Comparison of ENCODE assay signal across 20 mouse cellular contexts in genomic region chr10:63781948-63782347, GRCm38 (mm10).
DNase-seq lines count a peak whose midpoint lies in the region; ATAC-seq lines count a peak whose summit lies in the region.
"Had no signal": no experiment of that assay in that cellular context is flagged by ENCODE, and none has a peak within 500 bp of the region (broad histone marks: within the 10 kb centered on the region; RNA-seq: fewer than 3 reads in every experiment).

No protein-coding gene starts in this region.

- no peaks in the 10 kb centered on the region for H3K9me3 ChIP-seq in hindbrain, embryonic 11.5 days (ENCODE audit: control insufficient read depth, low read length)
- no peaks in the 10 kb centered on the region for H3K9me3 ChIP-seq in hindbrain, embryonic 16.5 days (ENCODE audit: control insufficient read depth, low read length)
- H3K9me3 ChIP-seq in embryonic facial prominence, embryonic 14.5 days (ENCODE audit: control insufficient read depth, low read length): no peaks in the 10 kb centered on the region
- H3K9me3 ChIP-seq: limb, embryonic 12.5 days; liver, embryonic 15.5 days had no signal

- H3K27me3 ChIP-seq in hindbrain, embryonic 11.5 days (ENCODE audit: control insufficient read depth, insufficient read depth, low read length): no peaks in the 10 kb centered on the region
- H3K27me3 ChIP-seq in hindbrain, embryonic 16.5 days (replicated peaks; ENCODE audit: control insufficient read depth, insufficient read depth, low read length): no peaks in the 10 kb centered on the region
- no peaks in the 10 kb centered on the region for H3K27me3 ChIP-seq in embryonic facial prominence, embryonic 14.5 days (replicated peaks; ENCODE audit: control insufficient read depth, insufficient read depth, low read length)
- H3K27me3 ChIP-seq: limb, embryonic 12.5 days; liver, embryonic 15.5 days had no signal

- no peak for ATAC-seq in hindbrain, embryonic 11.5 days (ENCODE audit: low FRiP score)
- ATAC-seq in hindbrain, embryonic 16.5 days: no peak
- no peak for ATAC-seq in embryonic facial prominence, embryonic 14.5 days (ENCODE audit: low read depth)
- ATAC-seq: forebrain, embryonic 16.5 days; intestine, embryonic 16.5 days had no signal

- no peaks in the 10 kb centered on the region for H3K36me3 ChIP-seq in hindbrain, embryonic 11.5 days (ENCODE audit: control insufficient read depth, insufficient read depth, low read length)
- no peaks in the 10 kb centered on the region for H3K36me3 ChIP-seq in hindbrain, embryonic 16.5 days (ENCODE audit: control insufficient read depth, insufficient read depth, low read length)
- no peaks in the 10 kb centered on the region for H3K36me3 ChIP-seq in embryonic facial prominence, embryonic 14.5 days (ENCODE audit: control insufficient read depth, insufficient read depth, low read length)
- H3K36me3 ChIP-seq: limb, embryonic 12.5 days; liver, embryonic 15.5 days had no signal

- peak; percentile 32 for DNase-seq in adrenal gland, adult 2 months
- no peak for DNase-seq in adrenal gland, adult 8-10 months
- peak; percentile 29 for DNase-seq in hindbrain, embryonic 11.5 days (ENCODE audit: low spot score)
- DNase-seq in adrenal gland, postnatal 36 days: peak; percentile 22 to 34
- DNase-seq in embryonic facial prominence, embryonic 14.5 days (ENCODE audit: low spot score): peak; percentile 55
- DNase-seq in urinary bladder, postnatal 25 days (ENCODE audit: low spot score): no peak
- no peak for DNase-seq in spleen, postnatal 14 days (ENCODE audit: low spot score in 2 of 2)
- DNase-seq: cerebellum, adult 18-20 months; heart, adult 11 months; heart, postnatal 4 days; lung, postnatal 14 days had no signal

- WGBS in hindbrain, embryonic 11.5 days: 64% methylated on average over 6 of the region's 6 CpGs
- WGBS in hindbrain, embryonic 16.5 days: 52% methylated on average over 6 of the region's 6 CpGs
- WGBS in embryonic facial prominence, embryonic 14.5 days: 31% methylated on average over 6 of the region's 6 CpGs

- H3K4me3 ChIP-seq in hindbrain, embryonic 11.5 days (ENCODE audit: low read depth, low read length): no peak overlapping the region
- no peak overlapping the region for H3K4me3 ChIP-seq in hindbrain, embryonic 16.5 days (ENCODE audit: low read length)
- no peak overlapping the region for H3K4me3 ChIP-seq in embryonic facial prominence, embryonic 14.5 days (ENCODE audit: low read depth, low read length)
- H3K4me3 ChIP-seq: erythroblast, embryonic 14.5 days; layer of hippocampus, adult 2 months; left cerebral cortex, adult 2 months; limb, embryonic 12.5 days; liver, embryonic 15.5 days had no signal

- no peak overlapping the region for H3K9ac ChIP-seq in hindbrain, embryonic 11.5 days (ENCODE audit: low read depth, low read length)
- no peak overlapping the region for H3K9ac ChIP-seq in hindbrain, embryonic 16.5 days (ENCODE audit: low read depth, low read length)
- no peak overlapping the region for H3K9ac ChIP-seq in embryonic facial prominence, embryonic 14.5 days (ENCODE audit: low read depth, low read length)
- H3K9ac ChIP-seq: limb, embryonic 12.5 days; liver, embryonic 15.5 days had no signal

- no peaks in the 10 kb centered on the region for H3K4me1 ChIP-seq in hindbrain, embryonic 11.5 days (replicated peaks; ENCODE audit: control insufficient read depth, insufficient read depth, low read length)
- no peaks in the 10 kb centered on the region for H3K4me1 ChIP-seq in hindbrain, embryonic 16.5 days (ENCODE audit: control insufficient read depth, insufficient read depth, low read depth, low read length)
- no peaks in the 10 kb centered on the region for H3K4me1 ChIP-seq in embryonic facial prominence, embryonic 14.5 days (ENCODE audit: control insufficient read depth, insufficient read depth, low read length)
- H3K4me1 ChIP-seq: limb, embryonic 12.5 days; liver, embryonic 15.5 days had no signal

- H3K27ac ChIP-seq in hindbrain, embryonic 11.5 days (ENCODE audit: low read depth, low read length): no peak overlapping the region
- H3K27ac ChIP-seq in hindbrain, embryonic 16.5 days (ENCODE audit: low read depth, low read length): no peak overlapping the region
- H3K27ac ChIP-seq in embryonic facial prominence, embryonic 14.5 days (replicated peaks; ENCODE audit: low read depth, low read length): no peak overlapping the region
- H3K27ac ChIP-seq: kidney, postnatal 0 days; layer of hippocampus, adult 2 months; left cerebral cortex, adult 2 months; limb, embryonic 12.5 days; liver, embryonic 15.5 days had no signal

- H3K4me2 ChIP-seq in hindbrain, embryonic 11.5 days (replicated peaks; ENCODE audit: low read depth, low read length): no peak overlapping the region
- no peak overlapping the region for H3K4me2 ChIP-seq in hindbrain, embryonic 16.5 days (ENCODE audit: low read length)
- no peak overlapping the region for H3K4me2 ChIP-seq in embryonic facial prominence, embryonic 14.5 days (ENCODE audit: low read depth, low read length)
- H3K4me2 ChIP-seq: limb, embryonic 12.5 days; liver, embryonic 15.5 days had no signal

Comparison
In these comparisons a context has a peak if more than half of its experiments do, and no peak if none do; other contexts are left out.
1. DNase-seq: peak in adrenal gland, adult 2 months (single experiment), hindbrain, embryonic 11.5 days (single experiment), adrenal gland, postnatal 36 days (2 of 2) and embryonic facial prominence, embryonic 14.5 days (single experiment); none in adrenal gland, adult 8-10 months (single experiment), urinary bladder, postnatal 25 days (single experiment) and spleen, postnatal 14 days (0 of 2).